Comparison of ENCODE assay signal across 17 mouse cellular contexts in the genomic region with DNA sequence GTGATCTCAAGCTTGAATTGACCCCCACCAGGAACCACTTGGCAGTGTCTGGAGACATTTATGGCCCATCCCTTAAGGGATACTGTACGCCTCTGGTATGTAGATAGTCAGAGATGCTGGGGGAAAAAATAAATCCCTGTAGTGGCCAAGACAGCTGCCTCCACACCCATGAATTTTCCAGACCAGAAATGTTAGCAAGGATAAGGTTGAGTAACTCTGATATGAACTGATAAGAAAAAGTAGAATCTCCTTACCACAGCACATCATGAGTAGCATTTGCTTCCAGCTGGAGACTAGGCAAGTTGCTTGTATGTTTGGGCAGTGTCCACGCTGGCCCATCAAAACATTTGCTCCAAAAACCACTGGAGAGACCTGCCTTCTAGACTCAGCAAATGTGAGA. TPM values are rescaled to one million over a fixed set of nuclear protein-coding genes. Genes with fewer than 3 reads are reported as not detected.
DNase-seq lines count a peak whose midpoint lies in the region; ATAC-seq and TF ChIP-seq lines count a peak whose summit lies in the region.
"Had no signal": no experiment of that assay in that cellular context is flagged by ENCODE, and none has a peak within 500 bp of the region (broad histone marks: within the 10 kb centered on the region; RNA-seq: fewer than 3 reads in every experiment).

No protein-coding gene starts in this region.

- 0 out of 2 replicates have a peak, but pooled peaks cover 3% of the 10 kb centered on the region for H3K9me3 ChIP-seq in midbrain, embryonic 10.5 days (replicated peaks)
- no peaks in the 10 kb centered on the region for H3K9me3 ChIP-seq in midbrain, embryonic 13.5 days
- H3K9me3 ChIP-seq in heart, postnatal 0 days (replicated peaks; ENCODE audit: control insufficient read depth, low read length), result no peaks in the 10 kb centered on the region

- 91% methylated on average over 2 of the region's 2 CpGs for whole genome bisulfite sequencing in midbrain, embryonic 10.5 days
- WGBS in midbrain, embryonic 13.5 days, result 92% methylated on average over 2 of the region's 2 CpGs
- 72% methylated on average over 2 of the region's 2 CpGs for WGBS in heart, postnatal 0 days

- no peak overlapping the region for H3K4me3 ChIP-seq in midbrain, embryonic 10.5 days
- H3K4me3 ChIP-seq in midbrain, embryonic 13.5 days (replicated peaks), result no peak overlapping the region
- no peak overlapping the region for H3K4me3 ChIP-seq in heart, postnatal 0 days (ENCODE audit: low read depth, low read length)

- H3K27me3 ChIP-seq in midbrain, embryonic 10.5 days (ENCODE audit: low read depth, poor library complexity, severe bottlenecking), result 0 out of 2 replicates have a peak, but pooled peaks cover 6% of the 10 kb centered on the region
- H3K27me3 ChIP-seq in midbrain, embryonic 13.5 days, result no peaks in the 10 kb centered on the region
- no peaks in the 10 kb centered on the region for H3K27me3 ChIP-seq in heart, postnatal 0 days (ENCODE audit: control insufficient read depth, insufficient read depth, low read length)

- no peak for TF ChIP-seq EP300 in heart, postnatal 0 days (IDR thresholded peaks at IDR 0.05; ENCODE audit: low read depth)

- ATAC-seq in midbrain, embryonic 13.5 days, result no peak
- ATAC-seq in heart, postnatal 0 days (ENCODE audit: insufficient read depth, low read depth), result no peak

- peak; percentile 55 to 71 for DNase-seq in heart, adult 18-20 months
- DNase-seq in heart, postnatal 36 days, result no peak
- DNase-seq in midbrain, embryonic 10.5 days (ENCODE audit: low spot score), result no peak
- no peak for DNase-seq in heart, postnatal 0 days (ENCODE audit: low spot score)
- DNase-seq in left cerebral cortex, adult 8-10 months (ENCODE audit: low spot score in 2 of 2), result no peak
- DNase-seq in spleen, adult 12 weeks (ENCODE audit: low spot score), result no peak
- no peak for DNase-seq in gastrocnemius, postnatal 14 days
- DNase-seq: adrenal gland, postnatal 14 days; cerebellum, postnatal 14 days; layer of hippocampus, adult 9-11 months; right cerebral cortex, postnatal 4 days; thymus, postnatal 36 days had no signal

- peak overlapping the region; percentile 46; the same call in 1 of the 2 replicates for H3K27ac ChIP-seq in midbrain, embryonic 10.5 days (replicated peaks)
- H3K27ac ChIP-seq in midbrain, embryonic 13.5 days, result no peak overlapping the region
- H3K27ac ChIP-seq in heart, postnatal 0 days (ENCODE audit: low read depth), result peak overlapping the region; percentile 54; the same call in 1 of the 2 replicates
- H3K27ac ChIP-seq: stomach, postnatal 0 days had no signal

- intact Hi-C loops in heart, postnatal 36 days (cut with DNase I), result no loop called here
- intact Hi-C loops in gastrocnemius, postnatal 14 days (cut with DNase I; ENCODE audit: low total_unique reads), result no loop called here

- peaks cover 62% of the 10 kb centered on the region for H3K4me1 ChIP-seq in midbrain, embryonic 10.5 days
- H3K4me1 ChIP-seq in midbrain, embryonic 13.5 days (replicated peaks), result peaks cover 13% of the 10 kb centered on the region
- peaks cover 5% of the 10 kb centered on the region; the same call in 1 of the 2 replicates for H3K4me1 ChIP-seq in heart, postnatal 0 days (ENCODE audit: control insufficient read depth, insufficient read depth)

- no peak overlapping the region for H3K4me2 ChIP-seq in midbrain, embryonic 13.5 days (replicated peaks)
- H3K4me2 ChIP-seq in heart, postnatal 0 days (ENCODE audit: low read depth, low read length), result no peak overlapping the region
- H3K4me2 ChIP-seq: liver, embryonic 11.5 days; midbrain, embryonic 11.5 days had no signal

- TF ChIP-seq CTCF in heart, postnatal 0 days (IDR thresholded peaks at IDR 0.05; ENCODE audit: low read depth), result no peak

- no peaks in the 10 kb centered on the region for H3K36me3 ChIP-seq in midbrain, embryonic 10.5 days
- H3K36me3 ChIP-seq in midbrain, embryonic 13.5 days, result no peaks in the 10 kb centered on the region
- no peaks in the 10 kb centered on the region for H3K36me3 ChIP-seq in heart, postnatal 0 days (replicated peaks; ENCODE audit: control insufficient read depth, insufficient read depth, low read length)
- H3K36me3 ChIP-seq: G1E had no signal

- no peak overlapping the region for H3K9ac ChIP-seq in midbrain, embryonic 13.5 days (replicated peaks)
- H3K9ac ChIP-seq in heart, postnatal 0 days (replicated peaks; ENCODE audit: low read depth, low read length), result no peak overlapping the region

RNA-seq across cellular contexts. Expression of a gene that starts 47.0 kb away (rescaled TPM):
- total RNA-seq in heart, adult 18-20 months (2021), result 1 to 10 TPM; 1.8 TPM
- total RNA-seq in heart, postnatal 36 days (2021), result 1 to 10 TPM; 1.7 to 2.2 TPM
- 0.96 and 1.1 TPM in 2 replicates for polyA plus RNA-seq in midbrain, embryonic 10.5 days (2016; fragmentation: Nextera tagmentation; extraction: Ambion mirVana)
- polyA plus RNA-seq in midbrain, embryonic 13.5 days (2015; fragmentation: Nextera tagmentation; extraction: Ambion mirVana), result 1.6 TPM in 2 replicates
- 7.5 and 16.7 TPM in 2 replicates for total RNA-seq in heart, postnatal 0 days (2014; rRNA removed; ENCODE audit: low replicate concordance)
- polyA plus RNA-seq in heart, postnatal 0 days (2015; fragmentation: Nextera tagmentation; extraction: Ambion mirVana), result 14.3 and 14.8 TPM in 2 replicates
- total RNA-seq in left cerebral cortex, adult 8-10 months (2022), result 1 to 10 TPM; 1.1 to 2.4 (median 1.4) TPM
- 1 to 10 TPM in 1 of 2 experiments, under 1 TPM in 1; 0.60 to 1.7 TPM for total RNA-seq in gastrocnemius, postnatal 14 days (2021)
- polyA plus RNA-seq: G1E had no signal

Comparison
In these comparisons a context has a peak if more than half of its experiments do, and no peak if none do; other contexts are left out.
1. DNase-seq: peak in heart, adult 18-20 months (2 of 2); none in heart, postnatal 36 days (0 of 2), midbrain, embryonic 10.5 days (single experiment), heart, postnatal 0 days (single experiment), left cerebral cortex, adult 8-10 months (0 of 2), spleen, adult 12 weeks (single experiment) and gastrocnemius, postnatal 14 days (single experiment).